11 mouse cellular contexts compared by ENCODE assay signal in the genomic region with DNA sequence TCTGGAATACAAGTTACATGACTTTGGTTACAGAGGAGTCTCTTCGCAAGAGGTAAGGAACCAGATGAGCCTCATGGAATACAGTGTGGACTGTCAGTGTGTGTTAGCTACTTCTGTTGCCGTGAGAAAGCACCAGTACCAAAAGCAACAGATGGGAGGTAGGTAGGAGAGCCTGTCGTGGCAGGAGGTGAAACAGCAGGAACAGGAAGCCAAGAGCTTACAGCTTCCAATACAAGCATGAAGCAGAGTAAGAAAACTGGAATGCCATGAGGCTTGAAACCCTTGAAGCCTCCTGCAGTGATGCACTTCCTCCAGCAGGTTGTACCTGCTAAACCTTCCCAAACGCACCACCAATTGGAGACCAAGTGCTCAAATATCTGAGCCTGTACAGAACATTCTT.
"Had no signal": no experiment of that assay in that cellular context is flagged by ENCODE, and none has a peak within 500 bp of the region (broad histone marks: within the 10 kb centered on the region; RNA-seq: fewer than 3 reads in every experiment).

No protein-coding gene starts in this region.

- DNase-seq: kidney, postnatal 25 days; lung, adult 2 months; lung, postnatal 4 days; midbrain, embryonic 14.5 days; thymus, postnatal 4 days had no signal

- H3K4me3 ChIP-seq: limb, embryonic 12.5 days; liver, embryonic 15.5 days; midbrain, embryonic 10.5 days; myocyte; neural tube, embryonic 15.5 days had no signal

- H3K27ac ChIP-seq: limb, embryonic 12.5 days; liver, embryonic 15.5 days; midbrain, embryonic 10.5 days; neural tube, embryonic 15.5 days; stomach, postnatal 0 days had no signal
